Mouse (Mus musculus): ENCODE data around the gene Rbm15. TPM values are rescaled to one million over a fixed set of nuclear protein-coding genes. Genes with fewer than 3 reads are reported as not detected.

Gene Rbm15
- total RNA-seq (2021) = 10 to 100 TPM; 24.5 to 24.6 TPM
- long read RNA-seq, experiment 1, full-length matches to known transcripts = 6 of 6 reads
- long read RNA-seq, experiment 1, partial matches to known transcripts = 0 of 6 reads
- long read RNA-seq, experiment 1, other reads (novel, unspliced or antisense) = 0 of 6 reads
- long read RNA-seq, experiment 2, full-length matches to known transcripts = 5 of 6 reads
- long read RNA-seq, experiment 2, partial matches to known transcripts = 0 of 6 reads
- long read RNA-seq, experiment 2, other reads (novel, unspliced or antisense) = 1 of 6 reads

DNA sequence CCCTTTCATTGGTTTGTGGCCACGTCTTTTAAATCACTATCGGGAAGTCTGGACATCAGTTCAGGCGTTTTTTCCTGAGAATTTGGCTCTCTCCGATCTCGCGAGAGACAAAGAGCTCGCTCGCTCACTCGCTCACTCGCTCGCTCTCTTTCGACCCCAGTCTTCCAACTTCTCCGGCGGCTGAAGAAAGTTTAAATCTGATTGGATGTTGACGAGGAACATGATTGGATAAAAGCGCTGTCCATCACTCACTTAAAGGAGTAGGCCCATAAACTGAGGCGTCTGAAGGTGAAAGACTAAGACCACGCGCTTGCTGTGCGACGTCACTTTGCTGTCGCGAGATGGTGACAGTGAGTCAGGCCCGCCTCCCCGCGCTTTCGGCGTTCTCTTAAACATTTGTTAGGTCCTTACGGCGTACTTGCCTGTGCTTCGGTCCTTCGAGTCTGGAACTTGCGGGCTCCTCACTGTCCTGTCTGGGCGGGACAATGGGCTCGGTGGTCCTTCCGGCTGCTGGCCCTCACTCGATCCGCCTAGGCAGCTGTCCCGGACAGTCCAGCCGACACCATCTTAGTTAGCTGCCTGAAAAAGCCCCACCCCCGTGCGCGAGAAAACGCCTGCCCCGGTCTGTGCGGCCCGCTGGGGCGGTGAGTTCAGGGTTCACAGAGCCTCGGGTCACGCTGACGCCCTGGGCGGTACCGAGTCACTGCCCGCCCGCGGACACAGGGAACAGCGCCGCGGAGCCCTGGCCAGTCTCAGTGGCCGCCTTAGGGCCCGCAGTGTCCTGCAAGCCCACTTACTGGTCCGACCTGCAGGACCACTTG is at the start of gene Rbm15:
Gene Rbm15 (minus strand): TSS at position 293 of the 821 bp plus-strand sequence.
- DNase-seq (ENCODE audit: low spot score in 2 of 2) = peak; percentile 99 to 100
- intact Hi-C loops (cut with DNase I) = loop anchor here (5.0 kb wide), 3 partner anchors 41 to 296 kb away; partner anchors contain the start of genes Kcna3, Lamtor5 and Slc16a4

DNA sequence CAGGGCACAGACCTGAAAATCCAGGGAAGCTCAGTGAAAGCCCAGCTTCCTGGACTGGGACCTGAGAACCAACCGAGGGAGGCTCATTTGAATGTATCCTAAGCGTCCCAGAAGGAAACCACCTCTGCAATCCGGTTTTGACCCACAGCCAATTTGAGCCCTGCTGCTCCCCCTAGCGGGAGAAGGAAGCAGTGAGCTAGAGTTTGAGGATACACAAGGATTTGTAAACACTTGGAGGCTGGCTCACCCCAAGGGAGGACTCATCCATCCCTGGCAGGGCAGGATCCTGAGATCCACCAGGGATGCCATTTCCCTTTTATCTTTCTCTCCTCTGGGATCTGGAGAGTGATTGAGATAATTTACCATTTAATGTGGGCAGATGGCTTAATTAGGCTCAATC is 45.9 kb upstream of the Rbm15 start:
- intact Hi-C loops (cut with DNase I) = no loop called here
- peak; percentile 60 to 73 for DNase-seq (ENCODE audit: low spot score in 2 of 2)

DNA sequence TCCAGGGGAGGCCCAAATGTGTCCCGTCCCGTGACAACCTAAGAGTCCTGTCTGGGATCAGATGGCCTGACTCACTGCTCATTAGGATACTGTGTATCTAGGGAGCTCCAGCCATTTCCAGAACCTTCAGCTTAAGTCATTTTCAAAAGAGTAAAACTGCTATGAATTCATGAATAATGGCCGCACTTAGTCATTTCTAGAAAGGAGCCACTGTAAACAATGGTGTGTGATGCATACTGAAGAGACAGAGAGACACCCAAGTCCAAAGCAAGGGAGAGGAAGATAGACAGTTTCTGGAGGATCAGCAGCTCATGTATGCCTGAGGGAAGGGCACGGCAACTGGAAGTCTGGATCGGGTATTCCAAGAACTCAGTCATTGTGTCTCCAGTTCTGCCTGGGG is 45.2 kb upstream of the Rbm15 start:
- no peak for DNase-seq (ENCODE audit: low spot score in 2 of 2)
- intact Hi-C loops (cut with DNase I) = no loop called here

DNA sequence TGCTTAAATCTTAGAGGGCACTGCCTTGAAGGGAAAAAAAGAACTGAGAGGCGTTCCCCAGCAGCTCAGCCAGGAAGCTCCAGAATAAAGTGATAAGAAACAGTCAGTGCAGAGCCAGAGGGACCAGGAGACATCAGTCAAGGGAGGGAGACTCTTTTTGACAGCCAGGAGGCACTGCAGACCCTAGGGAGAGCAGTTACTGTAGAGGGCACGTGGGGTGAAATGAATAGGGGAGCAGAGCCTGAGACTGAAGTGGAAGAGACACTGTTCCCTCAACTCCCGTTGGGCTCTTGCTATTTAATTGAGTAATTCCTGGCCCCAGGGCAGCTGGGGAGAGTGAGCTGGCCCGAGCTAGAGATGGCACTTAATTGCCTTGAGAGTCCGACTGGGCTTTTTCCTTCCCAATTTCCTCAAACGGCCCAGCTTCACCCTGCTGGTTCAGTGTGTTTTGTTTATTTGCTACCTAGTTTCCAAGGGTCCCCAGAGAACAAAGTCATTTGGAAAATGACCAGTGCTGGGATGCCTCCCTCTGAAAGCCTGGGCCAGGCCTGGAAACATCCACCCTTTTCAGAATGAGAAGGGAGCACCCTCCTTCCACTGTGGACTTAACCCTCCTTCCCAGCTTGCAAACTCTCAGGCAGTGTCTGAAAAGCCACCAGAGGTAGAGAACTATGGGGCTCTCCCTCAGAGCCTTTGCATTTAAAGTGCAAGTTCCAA is 41.6 kb upstream of the Rbm15 start:
- intact Hi-C loops (cut with DNase I) = no loop called here
- no peak for DNase-seq (ENCODE audit: low spot score in 2 of 2)

DNA sequence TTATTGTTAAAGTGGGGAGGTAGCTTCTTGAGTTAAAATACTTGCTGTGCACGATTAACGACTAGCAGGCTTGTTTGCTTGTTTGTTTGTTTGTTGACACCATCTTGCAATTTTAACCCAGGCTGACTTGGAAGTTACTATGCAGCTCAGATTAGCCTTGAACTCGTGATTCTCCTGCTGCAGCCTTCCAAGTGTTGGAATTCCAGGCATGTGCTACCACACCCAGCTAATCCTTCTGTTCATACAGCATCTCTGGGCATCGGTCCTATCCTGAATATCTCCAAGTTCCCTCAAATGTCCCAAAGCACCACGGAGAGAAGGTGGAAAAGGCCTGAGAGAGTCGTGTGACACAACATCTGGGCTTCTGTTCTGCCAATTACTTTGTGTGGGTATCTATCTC is 35.7 kb upstream of the Rbm15 start:
- intact Hi-C loops (cut with DNase I) = no loop called here
- DNase-seq (ENCODE audit: low spot score in 2 of 2) = no peak

DNA sequence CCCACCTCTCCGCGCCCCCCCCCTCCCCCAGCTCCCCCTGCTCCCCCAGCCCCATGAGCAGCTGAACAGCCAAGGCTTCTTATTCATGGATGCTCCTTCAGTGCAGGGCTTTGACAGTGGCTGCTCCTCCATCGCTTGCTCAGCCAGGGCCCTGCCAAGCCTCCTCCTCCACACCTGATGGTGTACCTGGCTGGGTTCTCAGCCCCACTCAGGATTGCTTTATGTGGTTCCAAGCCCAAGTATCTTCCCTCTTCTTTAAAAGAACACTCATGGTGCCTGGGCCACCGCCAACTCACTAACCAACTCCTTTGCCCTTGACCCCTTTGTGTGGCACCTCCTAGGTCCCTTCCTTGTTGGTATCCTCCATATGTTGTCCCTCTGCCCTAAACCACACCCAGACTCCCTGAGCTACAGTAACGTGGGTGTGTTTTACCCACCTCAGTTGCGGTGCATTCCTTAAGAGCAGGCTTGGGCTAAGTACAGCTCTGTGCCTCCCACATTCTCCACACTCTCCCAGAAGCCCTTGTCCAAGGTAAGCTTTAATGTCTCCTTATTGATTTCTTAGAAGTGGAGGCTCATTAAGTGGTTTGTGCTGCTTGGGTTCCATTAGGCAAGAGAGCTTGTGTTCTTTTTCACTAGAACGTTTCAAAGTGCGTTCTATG is 34.6 kb upstream of the Rbm15 start:
- intact Hi-C loops (cut with DNase I) = no loop called here
- no peak for DNase-seq (ENCODE audit: low spot score in 2 of 2)

DNA sequence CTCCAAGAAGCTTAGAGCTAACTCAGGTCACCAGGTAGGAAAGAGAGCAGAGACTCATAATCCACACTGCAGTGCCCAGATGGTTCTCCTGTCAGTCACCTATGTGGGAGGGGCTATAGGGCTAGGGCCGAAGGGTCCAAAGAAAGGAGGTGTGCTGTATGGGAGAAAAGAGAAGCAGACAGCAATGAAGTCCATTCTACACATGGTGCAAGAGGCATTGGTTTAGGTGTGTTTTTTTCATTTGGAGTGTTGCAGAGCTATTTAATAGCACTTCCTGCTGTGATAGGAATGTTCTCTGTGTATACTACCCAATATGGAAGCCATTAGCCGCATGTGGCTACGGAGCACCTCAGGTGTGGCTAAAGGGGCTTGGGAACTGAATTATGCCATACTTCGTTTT is 31.9 kb upstream of the Rbm15 start:
- DNase-seq (ENCODE audit: low spot score in 2 of 2) = no peak
- intact Hi-C loops (cut with DNase I) = no loop called here

DNA sequence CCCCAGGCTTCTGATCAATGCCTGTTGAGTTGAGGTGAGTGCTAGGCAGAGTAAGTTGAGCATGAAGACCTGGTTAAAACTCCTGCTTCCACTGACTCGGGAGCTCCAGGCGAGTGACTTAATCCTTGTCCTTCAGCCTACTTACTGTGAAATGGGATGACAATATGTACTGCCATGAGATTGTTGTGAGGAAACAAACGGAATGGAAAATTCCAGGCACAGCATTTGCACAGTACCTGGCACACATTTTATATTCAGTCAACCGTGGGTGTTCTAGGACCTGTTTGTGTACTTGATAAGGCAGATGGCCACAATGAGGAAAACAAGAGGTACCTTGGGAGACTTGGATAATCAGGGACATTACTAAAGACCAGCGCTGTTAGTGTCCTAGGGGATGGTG is 29.9 kb upstream of the Rbm15 start:
- intact Hi-C loops (cut with DNase I) = no loop called here
- DNase-seq (ENCODE audit: low spot score in 2 of 2) = no peak

DNA sequence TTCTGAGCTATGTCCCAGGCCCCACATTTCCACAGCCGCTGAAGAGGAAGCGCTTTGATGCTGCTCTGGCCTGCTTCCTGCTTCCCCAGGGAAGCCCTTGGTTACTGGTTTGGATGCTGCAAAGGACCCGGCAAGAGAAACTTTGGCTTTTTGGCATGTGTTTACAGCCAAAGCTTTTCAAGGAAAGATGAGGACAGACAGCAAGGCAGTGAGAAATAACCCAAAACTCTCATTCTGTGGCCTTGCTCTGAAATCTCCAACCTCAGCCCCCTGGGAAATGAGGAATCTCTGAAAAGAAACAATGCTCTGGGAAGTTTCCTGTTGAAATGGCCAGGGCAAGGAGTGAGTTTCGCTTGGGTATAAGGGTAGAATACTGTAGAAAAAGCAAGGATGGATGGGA is 26.9 kb upstream of the Rbm15 start:
- intact Hi-C loops (cut with DNase I) = no loop called here
- no peak for DNase-seq (ENCODE audit: low spot score in 2 of 2)

DNA sequence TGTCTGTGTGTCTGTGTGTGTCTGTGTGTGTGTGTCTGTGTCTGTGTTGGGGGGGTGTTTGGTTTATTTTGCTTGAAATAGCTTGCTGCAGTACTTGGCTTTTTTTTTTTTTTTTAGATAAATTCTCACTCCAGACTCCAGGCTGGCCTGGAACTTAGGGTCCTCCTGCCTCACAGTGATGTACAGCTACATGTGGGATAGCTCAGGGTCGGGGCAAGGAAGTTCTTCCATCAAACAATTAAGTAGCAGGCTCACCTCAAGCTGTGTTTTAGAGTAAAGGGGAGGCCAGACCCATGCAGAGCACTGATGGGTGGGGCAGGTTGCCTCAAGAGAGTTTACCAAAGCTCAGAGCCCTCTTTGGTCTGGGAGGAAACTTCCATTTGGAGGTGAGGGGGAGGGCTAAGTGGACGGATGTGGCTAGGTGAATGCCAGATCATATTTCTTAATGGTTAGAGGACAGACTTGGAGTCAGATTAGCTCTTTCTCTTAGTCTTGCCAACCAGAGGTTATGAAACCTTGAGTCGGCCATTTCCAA is 24.3 kb upstream of the Rbm15 start:
- no peak for DNase-seq (ENCODE audit: low spot score in 2 of 2)
- intact Hi-C loops (cut with DNase I) = loop anchor here (1.0 to 10.0 kb wide), 2 partner anchors 109 to 123 kb away; partner anchors contain the start of genes A630076J17Rik and Prok1

DNA sequence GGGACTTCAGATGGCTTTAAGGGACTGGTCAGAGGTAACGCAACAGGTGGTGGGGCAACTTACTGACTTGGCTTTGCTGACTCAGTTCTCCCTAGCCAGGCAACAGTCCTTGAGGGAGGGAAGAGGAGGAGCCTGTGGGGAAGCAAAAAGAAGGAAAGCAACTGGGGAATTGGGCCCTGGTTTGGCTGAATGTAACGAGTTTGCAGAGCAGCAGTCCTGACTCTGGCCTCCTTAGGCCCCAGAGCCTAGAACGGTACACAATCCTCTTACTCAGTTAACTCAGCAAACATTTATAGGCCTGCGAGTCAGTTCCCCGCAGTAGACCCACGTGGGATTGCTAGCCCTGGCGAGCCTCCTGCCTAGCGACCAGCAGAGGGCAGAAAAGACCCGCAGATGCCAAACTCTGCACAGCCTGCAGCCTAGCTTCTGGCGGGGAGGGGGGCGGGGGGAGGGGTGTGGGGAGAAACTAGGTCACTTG is 23.5 kb upstream of the Rbm15 start:
- peak; percentile 88 to 90 for DNase-seq (ENCODE audit: low spot score in 2 of 2)
- intact Hi-C loops (cut with DNase I) = loop anchor here (1.0 to 10.0 kb wide), 2 partner anchors 109 to 122 kb away; partner anchors contain the start of genes A630076J17Rik and Prok1

DNA sequence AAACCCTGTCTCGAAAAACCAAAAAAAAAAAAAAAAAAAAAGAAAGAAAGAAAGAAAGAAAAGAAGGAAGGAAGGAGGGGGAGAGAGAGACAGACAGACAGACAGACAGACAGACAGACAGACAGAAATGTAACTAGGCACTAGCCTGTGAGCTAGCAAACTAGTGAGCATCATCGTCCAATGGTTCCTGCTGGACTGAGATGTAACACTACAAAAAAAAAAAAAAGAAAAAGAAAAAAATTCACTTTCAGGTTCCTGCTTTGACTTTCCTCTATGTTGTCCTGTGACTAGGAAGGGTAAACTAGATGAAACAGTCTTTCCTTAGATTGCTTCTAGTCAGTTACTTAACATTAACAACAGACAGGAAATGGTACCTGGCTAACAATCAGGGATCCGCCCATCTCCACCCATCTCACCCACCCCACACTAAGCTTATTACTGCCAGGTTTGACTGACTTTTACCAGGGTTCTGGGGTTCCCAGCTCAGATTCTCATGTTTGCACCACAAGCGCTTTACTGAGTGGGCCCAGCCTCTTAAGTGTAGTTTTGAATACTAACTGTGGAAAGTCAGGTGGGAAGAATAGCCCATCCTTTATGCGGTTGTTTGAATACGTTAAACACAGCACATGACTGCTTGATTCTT is 22.3 kb upstream of the Rbm15 start:
- intact Hi-C loops (cut with DNase I) = loop anchor here (10.0 kb wide), 1 partner anchor 121 kb away; the partner anchor contains the start of genes A630076J17Rik and Prok1
- no peak for DNase-seq (ENCODE audit: low spot score in 2 of 2)

DNA sequence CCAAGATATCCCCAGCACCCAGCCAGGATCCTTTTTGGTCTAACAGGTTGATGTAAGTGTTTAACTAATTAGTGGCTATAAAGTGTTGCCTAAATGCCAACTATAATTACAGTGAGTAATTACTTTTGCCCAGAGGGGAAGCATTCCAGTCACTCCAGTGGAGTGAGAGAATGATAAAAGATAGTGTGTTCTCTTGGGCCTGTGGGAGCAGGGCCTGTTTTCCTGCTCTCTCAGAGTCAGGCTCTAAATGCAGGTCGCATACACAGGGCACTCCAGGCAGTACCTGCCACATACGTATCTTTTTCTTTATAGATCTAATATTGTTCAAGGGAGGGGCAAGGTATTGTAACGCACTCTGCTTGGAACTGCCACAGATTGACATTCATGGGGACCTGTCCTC is 18.2 kb upstream of the Rbm15 start:
- intact Hi-C loops (cut with DNase I) = loop anchor here (10.0 kb wide), 1 partner anchor 117 kb away; the partner anchor contains the start of genes A630076J17Rik and Prok1
- DNase-seq (ENCODE audit: low spot score in 2 of 2) = no peak

DNA sequence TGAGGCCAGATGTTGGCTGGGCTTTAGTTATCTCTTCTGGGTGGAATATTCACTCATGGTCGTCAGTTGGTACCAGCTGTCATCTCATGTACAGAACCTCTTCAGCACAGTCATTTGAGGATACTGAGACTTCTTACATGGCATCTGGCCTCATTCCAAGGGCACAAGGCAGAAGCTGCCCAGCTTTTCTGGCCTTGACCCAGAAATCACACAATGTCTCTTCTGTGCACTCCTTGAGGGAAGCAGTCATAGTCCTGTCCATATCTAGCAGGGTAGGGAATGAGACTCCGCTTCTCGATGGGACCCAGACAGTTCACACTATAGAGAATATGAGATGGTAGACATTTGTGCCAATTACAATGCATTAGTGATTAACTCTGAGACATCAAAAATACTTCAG is 15.5 kb upstream of the Rbm15 start:
- DNase-seq (ENCODE audit: low spot score in 2 of 2) = peak; percentile 48 to 64
- intact Hi-C loops (cut with DNase I) = no loop called here

DNA sequence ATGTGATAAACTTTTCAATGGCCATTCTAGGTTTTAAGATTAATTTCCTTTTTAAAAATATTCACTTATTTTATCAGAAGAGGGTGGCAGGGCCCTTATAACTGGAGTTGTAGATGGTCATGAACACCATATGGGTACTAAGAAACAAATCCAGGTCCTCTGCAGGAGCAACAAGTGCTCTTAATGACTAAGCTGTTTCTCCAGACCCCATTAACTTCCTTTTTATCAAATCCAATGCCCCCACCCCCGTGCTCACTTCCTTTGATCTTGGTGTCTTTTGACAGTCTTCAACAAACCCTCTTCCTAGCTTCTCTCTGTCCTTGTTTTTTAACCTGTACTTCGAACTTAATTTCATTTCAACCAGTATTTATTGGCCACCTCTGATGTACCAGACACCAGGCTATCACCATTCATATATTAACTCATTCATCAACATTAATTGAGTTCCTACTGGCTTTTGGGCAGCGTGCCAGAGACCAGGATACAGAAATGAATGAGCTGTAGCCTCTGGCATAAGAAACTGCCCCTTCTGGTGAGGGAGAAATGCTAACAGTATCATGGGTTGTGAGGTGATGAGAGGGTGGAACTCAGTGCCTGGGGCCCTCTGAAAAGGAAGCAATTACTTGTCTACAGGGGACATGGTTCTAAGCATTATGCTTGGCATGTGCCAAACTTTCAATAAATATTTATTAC is 11.7 kb upstream of the Rbm15 start:
- no peak for DNase-seq (ENCODE audit: low spot score in 2 of 2)
- intact Hi-C loops (cut with DNase I) = no loop called here

DNA sequence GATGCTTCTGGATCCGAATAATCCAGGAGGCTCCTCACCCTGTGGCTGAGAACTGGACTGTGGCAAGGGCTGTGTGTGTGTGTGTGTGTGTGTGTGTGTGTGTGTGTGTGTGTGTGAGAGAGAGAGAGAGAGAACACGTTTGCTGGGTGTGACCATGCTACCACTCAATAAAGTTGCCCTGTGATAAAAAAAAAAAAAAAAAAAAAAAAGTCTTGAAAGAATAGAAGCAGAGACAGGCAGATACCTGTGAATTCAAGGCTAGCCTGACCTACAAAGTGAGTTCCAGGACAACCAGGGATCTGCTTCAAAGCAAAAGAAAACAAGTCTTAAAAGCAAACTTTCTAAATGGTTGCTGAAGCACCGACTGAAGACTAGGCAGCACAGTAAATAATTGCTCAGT is 10.5 kb upstream of the Rbm15 start:
- intact Hi-C loops (cut with DNase I) = no loop called here

DNA sequence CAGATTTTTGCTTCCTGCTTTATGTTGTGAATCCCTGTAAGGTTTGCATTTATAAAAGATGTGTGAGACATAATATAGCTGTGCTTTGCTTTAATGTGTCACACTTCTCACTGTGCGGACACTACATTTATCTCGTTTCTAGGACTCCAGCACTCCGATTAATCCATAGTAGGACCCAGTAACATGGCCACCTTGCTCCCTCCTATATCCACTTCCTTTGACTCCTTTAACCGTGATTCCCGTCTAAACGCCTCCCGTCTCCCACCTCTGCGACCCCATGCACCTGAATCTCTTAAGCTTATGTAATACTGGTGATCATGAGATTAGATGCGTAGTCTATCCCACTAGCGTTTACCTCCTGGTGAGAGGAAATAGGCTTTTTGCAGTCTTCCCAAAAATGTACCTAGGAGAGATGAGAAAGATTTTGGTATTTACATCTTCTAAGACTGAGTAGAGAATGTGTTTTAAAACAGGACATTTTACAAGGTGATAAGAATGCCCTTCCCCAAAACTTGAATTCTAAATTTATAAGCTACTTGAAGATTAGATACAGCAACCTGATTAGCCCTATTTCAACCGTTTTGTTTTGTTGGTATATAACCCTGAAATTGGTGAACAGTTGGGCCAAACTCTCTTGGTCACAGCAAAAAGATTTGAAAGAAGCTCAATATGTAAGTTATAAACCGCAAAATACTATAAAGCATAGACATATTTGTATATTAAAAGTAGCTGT is 895 bp upstream of the Rbm15 start:
- DNase-seq (ENCODE audit: low spot score in 2 of 2) = no peak
- intact Hi-C loops (cut with DNase I) = loop anchor here (5.0 kb wide), 3 partner anchors 42 to 297 kb away; partner anchors contain the start of genes Kcna3, Lamtor5 and Slc16a4

More for the DNA sequence above, 10.5 kb upstream of the Rbm15 start:
- no peak for DNase-seq (ENCODE audit: low spot score in 2 of 2)

All from left cerebral cortex, postnatal 14 days (tissue).